ENCODE assay signal across 37 mouse cellular contexts in genomic region chr7:47102970-47103369, GRCm38 (mm10). TPM values are rescaled to one million over a fixed set of nuclear protein-coding genes. Genes with fewer than 3 reads are reported as not detected.
"Had no signal": no experiment of that assay in that cellular context is flagged by ENCODE, and none has a peak within 500 bp of the region (broad histone marks: within the 10 kb centered on the region; RNA-seq: fewer than 3 reads in every experiment).

No protein-coding gene starts in this region.

- H3K27me3 ChIP-seq: heart, embryonic 12.5 days; heart, embryonic 15.5 days; hindbrain, embryonic 12.5 days; hindbrain, embryonic 13.5 days; hindbrain, embryonic 15.5 days; intestine, embryonic 15.5 days; kidney, embryonic 15.5 days had no signal

- H3K4me3 ChIP-seq: heart, embryonic 12.5 days; heart, embryonic 13.5 days; heart, embryonic 15.5 days; hindbrain, embryonic 10.5 days; hindbrain, embryonic 12.5 days; hindbrain, embryonic 13.5 days; hindbrain, embryonic 15.5 days; intestine, embryonic 15.5 days; kidney, embryonic 15.5 days; layer of hippocampus, adult 2 months; left cerebral cortex, adult 2 months had no signal

- H3K9me3 ChIP-seq: heart, embryonic 12.5 days; heart, embryonic 13.5 days; heart, embryonic 15.5 days; hindbrain, embryonic 10.5 days; hindbrain, embryonic 12.5 days; hindbrain, embryonic 13.5 days; hindbrain, embryonic 15.5 days; intestine, embryonic 15.5 days; kidney, embryonic 15.5 days had no signal

- DNase-seq: heart, postnatal 10 days; heart, postnatal 14 days; heart, postnatal 36 days; heart, postnatal 4 days; kidney, adult 11 months; kidney, adult 18-20 months; kidney, adult 2 months; kidney, adult 8-10 months; kidney, adult 9 months; kidney, postnatal 10 days; kidney, postnatal 14 days; kidney, postnatal 25 days; kidney, postnatal 36 days; kidney, postnatal 4 days; layer of hippocampus, adult 9-11 months; layer of hippocampus, postnatal 36 days had no signal

- H3K27ac ChIP-seq: heart, embryonic 13.5 days; heart, embryonic 15.5 days; hindbrain, embryonic 10.5 days; hindbrain, embryonic 12.5 days; hindbrain, embryonic 13.5 days; hindbrain, embryonic 14.5 days; hindbrain, embryonic 15.5 days; hindbrain, postnatal 0 days; intestine, embryonic 15.5 days; kidney, embryonic 15.5 days; kidney, postnatal 0 days; layer of hippocampus, adult 2 months; left cerebral cortex, adult 2 months had no signal

- H3K4me1 ChIP-seq: heart, embryonic 12.5 days; heart, embryonic 13.5 days; heart, embryonic 15.5 days; hindbrain, embryonic 10.5 days; hindbrain, embryonic 12.5 days; hindbrain, embryonic 13.5 days; hindbrain, embryonic 15.5 days; intestine, embryonic 15.5 days; kidney, embryonic 15.5 days had no signal

- ATAC-seq: hindbrain, embryonic 16.5 days; hindbrain, postnatal 0 days; inflammation-experienced regulatory T-cells, adult 6 months; intestine, embryonic 15.5 days; intestine, embryonic 16.5 days; intestine, postnatal 0 days had no signal

- H3K36me3 ChIP-seq: heart, embryonic 12.5 days; heart, embryonic 13.5 days; heart, embryonic 15.5 days; hindbrain, embryonic 10.5 days; hindbrain, embryonic 12.5 days; intestine, embryonic 15.5 days; kidney, embryonic 15.5 days had no signal

- H3K4me2 ChIP-seq: heart, embryonic 12.5 days; heart, embryonic 13.5 days; heart, embryonic 15.5 days; hindbrain, embryonic 12.5 days; hindbrain, embryonic 13.5 days; hindbrain, embryonic 14.5 days; hindbrain, embryonic 15.5 days; intestine, embryonic 15.5 days; kidney, embryonic 15.5 days had no signal

- H3K9ac ChIP-seq: heart, embryonic 12.5 days; heart, embryonic 13.5 days; heart, embryonic 15.5 days; hindbrain, embryonic 12.5 days; hindbrain, embryonic 13.5 days; hindbrain, embryonic 14.5 days; hindbrain, embryonic 15.5 days; intestine, embryonic 15.5 days; kidney, embryonic 15.5 days had no signal

RNA-seq across cellular contexts. Expression of gene Ptpn5, which starts 30.5 kb away (rescaled TPM):
- total RNA-seq: heart, postnatal 10 days; heart, postnatal 14 days; heart, postnatal 25 days; heart, postnatal 36 days; heart, postnatal 4 days; hematopoietic stem cell, adult 5-6 weeks had no signal
- polyA plus RNA-seq: heart, postnatal 0 days had no signal
